Mouse (Mus musculus) megakaryocyte, embryonic 14.5 days (primary cell): ENCODE data around the gene Ggps1.

Experiments used
- FLI1 ChIP-seq: IDR thresholded peaks from 2 replicates; pipeline ENCODE4 v1.6.1; 2012; ENCODE audit warnings: low read length, inconsistent platforms, mixed read lengths
- GATA1 ChIP-seq: IDR thresholded peaks from 3 replicates; pipeline ENCODE4 v1.6.1; 2012; ENCODE audit warnings: mixed read lengths, low read length, inconsistent platforms, borderline replicate concordance

DNA sequence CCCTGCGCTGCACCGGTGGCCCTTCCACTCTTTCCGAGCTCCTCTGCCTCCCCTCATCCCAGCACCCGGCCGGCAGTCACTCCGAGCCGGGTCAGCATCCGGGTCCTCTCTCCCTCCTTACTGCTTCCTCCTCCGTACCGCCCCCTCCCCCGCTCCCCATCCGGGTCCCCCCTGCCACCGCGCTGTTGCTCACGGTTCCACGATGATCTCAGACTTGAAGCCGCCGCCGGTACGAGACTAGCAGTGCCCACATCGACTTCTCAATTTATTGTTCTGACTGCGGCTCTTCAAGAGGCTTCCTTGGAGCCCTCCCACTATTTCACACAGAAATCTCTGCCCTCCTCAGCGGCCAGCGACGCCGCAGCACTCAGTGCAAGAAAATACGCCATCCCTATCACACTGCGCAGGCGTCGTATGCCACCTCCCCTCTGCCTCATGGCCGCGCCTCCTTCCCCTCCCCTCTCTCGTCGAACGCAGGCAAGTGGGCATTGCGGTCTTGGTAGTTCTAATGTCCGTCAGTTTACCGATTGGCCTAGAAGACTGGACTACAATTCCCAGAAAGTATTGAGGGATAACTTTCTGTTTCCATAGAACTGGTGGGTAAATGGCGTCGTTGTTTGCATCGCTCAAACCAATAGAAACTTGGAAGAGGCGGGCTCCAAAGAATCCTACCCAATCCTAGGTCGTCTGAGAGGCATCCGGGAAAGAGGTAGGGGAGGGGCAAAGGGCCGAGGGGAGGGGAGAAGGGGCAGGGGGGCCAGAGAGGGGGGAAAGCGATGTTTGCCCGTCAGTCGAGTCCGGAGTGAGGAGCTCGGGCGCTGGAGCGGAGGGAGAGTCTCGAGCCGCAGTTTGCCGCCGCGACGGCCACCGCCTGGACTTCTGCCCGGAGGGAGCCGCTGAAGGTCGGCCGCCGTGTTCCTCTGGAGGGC is at the start of gene Ggps1, which contains the start of gene Arid4b:
- TF ChIP-seq GATA1: no peak
- no peak for TF ChIP-seq FLI1
